Mouse (Mus musculus) heart, embryonic 11.5 days (tissue): ENCODE measurements around the gene Fam149a. TPM values are rescaled to one million over a fixed set of nuclear protein-coding genes. Genes with fewer than 3 reads are reported as not detected.

Source experiments
- ATAC-seq: fragments of 200-750 bp; cut with Nextera tagmentation; replicated peaks from 2 replicates; pipeline ENCODE4 v1.8.0; 2017; ENCODE audit warnings: moderate library complexity; ENCODE audit not compliant: insufficient number of reproducible peaks, low FRiP score, low TSS enrichment
- H3K27ac ChIP-seq: fragments of 300-500 bp; sonication (generic); 2 replicates; pipeline ENCODE4 v1.5.1; 2014; ENCODE audit warnings: mild to moderate bottlenecking, low read depth, low read length
- H3K27me3 ChIP-seq: fragments of 300-500 bp; sonication (generic); 2 replicates; pipeline ENCODE4 v1.6.1; 2014; ENCODE audit warnings: mild to moderate bottlenecking, low read length, mixed read lengths; ENCODE audit not compliant: control insufficient read depth, insufficient read depth
- H3K36me3 ChIP-seq: fragments of 300-500 bp; sonication (generic); 2 replicates; pipeline ENCODE4 v1.6.1; 2014; ENCODE audit warnings: mild to moderate bottlenecking, low read length, moderate library complexity, mixed read lengths; ENCODE audit not compliant: control insufficient read depth, insufficient read depth
- H3K4me1 ChIP-seq: fragments of 300-500 bp; sonication (generic); 2 replicates; pipeline ENCODE4 v1.6.1; 2014; ENCODE audit warnings: low read length; ENCODE audit not compliant: control insufficient read depth, insufficient read depth
- H3K4me2 ChIP-seq: fragments of 300-500 bp; sonication (generic); 2 replicates; pipeline ENCODE4 v1.6.1; 2014; ENCODE audit warnings: mild to moderate bottlenecking, moderate library complexity
- H3K4me3 ChIP-seq: fragments of 300-500 bp; sonication (generic); 2 replicates; pipeline ENCODE4 v1.5.1; 2014; ENCODE audit warnings: low read depth, low read length
- H3K9ac ChIP-seq: fragments of 300-500 bp; sonication (generic); 2 replicates; pipeline ENCODE4 v1.6.1; 2014; ENCODE audit warnings: mild to moderate bottlenecking, low read depth, low read length, moderate library complexity
- H3K9me3 ChIP-seq: fragments of 300-500 bp; sonication (generic); replicated peaks from 2 replicates; pipeline ENCODE4 v1.6.1; 2016; ENCODE audit warnings: low read length; ENCODE audit not compliant: control insufficient read depth
- WGBS: fragments of 180-500 bp; shearing (Covaris S2); extraction: QIAGEN DNeasy Blood & Tissue Kit; methylation state at CpG from one replicate; pipeline ENCODE4 v1.1.7; 2014; ENCODE audit not compliant: insufficient replicate concordance; 5-methylcytosine and 5-hydroxymethylcytosine counted together
- polyA plus RNA-seq: library from polyadenylated mRNA; unstranded; fragments of >200 nt; fragmentation: Nextera tagmentation; extraction: Ambion mirVana; gene quantifications from 2 replicates; pipeline ENCODE4 v1.2.1, GENCODE M21; 2014

The Fam149a gene
- polyA plus RNA-seq, 1 experiment from 2014 or later: 6.3 TPM

DNA sequence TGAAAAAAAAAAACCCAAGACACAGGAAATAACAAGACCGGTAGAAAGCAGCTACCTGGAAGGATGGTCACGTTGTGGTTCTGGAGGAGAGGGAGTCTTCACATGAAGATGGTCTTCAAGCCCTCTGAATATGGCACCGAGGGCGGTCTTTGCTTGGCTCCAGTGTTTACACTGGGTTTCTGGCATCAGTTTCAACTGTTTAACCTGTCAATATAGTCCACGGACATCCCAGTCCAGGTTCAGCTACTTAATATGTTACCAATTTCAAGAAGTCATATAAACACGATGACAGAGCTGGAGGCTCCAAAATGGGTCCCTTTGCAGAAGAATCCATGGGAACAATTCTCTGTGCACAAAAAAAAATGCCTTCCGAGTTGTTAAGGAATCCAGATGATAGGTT, 87.4 kb downstream of the Fam149a start, which contains the start of gene Klkb1:
Gene Klkb1 (minus strand): TSS at position 173 of the 400 bp plus-strand sequence.
- no peak for ATAC-seq
- H3K27ac ChIP-seq: no peak within 1 kb of the TSS
- no peak within 1 kb of the TSS for H3K4me2 ChIP-seq
- H3K4me1 ChIP-seq: no peaks in the 10 kb centered on the region
- H3K36me3 ChIP-seq: no peaks in the 10 kb centered on the region
- H3K9me3 ChIP-seq: no peaks in the 10 kb centered on the region
- H3K9ac ChIP-seq: no peak within 1 kb of the TSS
- no peaks in the 10 kb centered on the region for H3K27me3 ChIP-seq
- WGBS: 81% methylated on average over 7 of the region's 7 CpGs
- no peak within 1 kb of the TSS for H3K4me3 ChIP-seq

- no peak for ATAC-seq
- no peaks in the 10 kb centered on the region for H3K27me3 ChIP-seq
- no peak overlapping the region for H3K4me3 ChIP-seq
- no peaks in the 10 kb centered on the region for H3K9me3 ChIP-seq
- H3K4me1 ChIP-seq: no peaks in the 10 kb centered on the region
- no peak overlapping the region for H3K4me2 ChIP-seq
- H3K27ac ChIP-seq: no peak overlapping the region
- no peak overlapping the region for H3K9ac ChIP-seq
- 84% methylated on average over 2 of the region's 2 CpGs for WGBS
- no peaks in the 10 kb centered on the region for H3K36me3 ChIP-seq
Measured at GRCm38 (mm10) chr8:45291790-45292189, 90.3 kb downstream of the Fam149a start.

Other genes starting within 250 kb of the Fam149a start
- gene F11, start 120.3 kb downstream of the Fam149a start, polyA plus RNA-seq: not detected in 2 replicates
- gene Klkb1, start 87.4 kb downstream of the Fam149a start, polyA plus RNA-seq: not detected in 2 replicates
- gene Gm45753, start 73.8 kb downstream of the Fam149a start, polyA plus RNA-seq: not detected in 2 replicates
- 0.44 and 0.51 TPM in 2 replicates for gene Cyp4v3, start 49.1 kb downstream of the Fam149a start, polyA plus RNA-seq
- gene Tlr3, start 28.8 kb upstream of the Fam149a start, polyA plus RNA-seq: 1.8 and 1.9 TPM in 2 replicates
- gene Sorbs2, start 125.5 kb upstream of the Fam149a start, polyA plus RNA-seq: 325 and 363 TPM in 2 replicates